Mouse (Mus musculus): ENCODE measurements around the gene Rnase9. TPM values are rescaled to one million over a fixed set of nuclear protein-coding genes. Genes with fewer than 3 reads are reported as not detected.
"Not testable (repeated sequence)": the region's sequence is repeated elsewhere in the genome, so short reads cannot be mapped to it uniquely, and the experiment has no call there.

The Rnase9 gene
- polyA plus RNA-seq, 1 experiment from 2014 or later = not detected

DNA sequence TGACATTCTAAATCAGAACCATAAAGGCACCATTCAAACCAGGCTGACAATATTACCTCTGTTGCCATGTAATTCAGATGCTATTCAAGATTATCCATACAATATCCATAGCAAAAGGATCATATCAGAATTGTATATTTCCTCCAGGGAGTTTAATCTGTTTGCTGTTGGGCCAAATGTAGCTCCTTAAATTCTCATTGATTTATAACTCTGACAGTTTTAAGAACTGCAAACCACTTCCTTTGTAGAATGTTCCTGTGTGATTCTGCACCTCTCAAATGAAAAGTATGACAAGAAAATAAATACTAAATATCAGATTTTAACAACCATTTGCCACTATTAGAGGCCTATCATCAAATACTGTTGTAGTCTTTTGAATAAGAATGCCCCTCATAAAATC is 25.9 kb downstream of the Rnase9 start:
- Histone ChIP-seq H3K36me3 (ENCODE audit: control insufficient read depth, insufficient read depth) (no peaks in the 10 kb centered on the region), H3K4me2 (replicated peaks; ENCODE audit: low read depth) (no peak overlapping the region), H3K9me3 (ENCODE audit: control insufficient read depth) (no peaks in the 10 kb centered on the region), H3K4me1 (replicated peaks; ENCODE audit: control insufficient read depth, insufficient read depth, low read length) (no peaks in the 10 kb centered on the region), H3K27ac (ENCODE audit: low read depth, low read length) (no peak overlapping the region), H3K4me3 (ENCODE audit: low read depth, low read length) (no peak overlapping the region), H3K27me3 (replicated peaks; ENCODE audit: control insufficient read depth, insufficient read depth, low read length) (no peaks in the 10 kb centered on the region), H3K9ac (ENCODE audit: low read depth, low read length) (no peak overlapping the region)
- no peak for ATAC-seq
- TF ChIP-seq CTCF (IDR thresholded peaks at IDR 0.05; ENCODE audit: low read depth) = no peak

DNA sequence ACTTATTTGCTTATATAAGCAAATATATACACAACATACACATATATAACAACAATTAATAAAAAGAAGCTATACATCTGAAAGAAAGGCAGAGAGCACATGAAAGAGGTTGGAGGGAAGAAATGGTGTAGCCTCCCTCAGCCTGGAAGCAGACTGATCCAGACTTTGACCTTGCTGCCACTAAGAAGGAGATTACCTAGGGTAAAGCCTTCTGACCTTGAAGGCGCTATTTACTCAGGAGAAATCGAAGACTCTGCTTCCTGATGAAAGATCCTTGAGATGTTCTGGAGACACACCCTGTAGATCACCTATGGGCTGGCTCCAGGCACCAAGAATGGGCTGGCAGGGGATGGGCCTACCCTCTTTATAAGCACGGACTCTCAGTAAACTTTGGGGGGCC is 26.9 kb downstream of the Rnase9 start:
- not testable (repeated sequence) for H3K4me3 ChIP-seq (ENCODE audit: low read depth, low read length); H3K27ac ChIP-seq (ENCODE audit: low read depth, low read length); H3K9me3 ChIP-seq (ENCODE audit: control insufficient read depth); H3K36me3 ChIP-seq (ENCODE audit: control insufficient read depth, insufficient read depth); H3K4me2 ChIP-seq (replicated peaks; ENCODE audit: low read depth); H3K27me3 ChIP-seq (replicated peaks; ENCODE audit: control insufficient read depth, insufficient read depth, low read length); ATAC-seq; H3K4me1 ChIP-seq (replicated peaks; ENCODE audit: control insufficient read depth, insufficient read depth, low read length); H3K9ac ChIP-seq (ENCODE audit: low read depth, low read length)
- WGBS = 44% methylated on average over 3 of the region's 3 CpGs

DNA sequence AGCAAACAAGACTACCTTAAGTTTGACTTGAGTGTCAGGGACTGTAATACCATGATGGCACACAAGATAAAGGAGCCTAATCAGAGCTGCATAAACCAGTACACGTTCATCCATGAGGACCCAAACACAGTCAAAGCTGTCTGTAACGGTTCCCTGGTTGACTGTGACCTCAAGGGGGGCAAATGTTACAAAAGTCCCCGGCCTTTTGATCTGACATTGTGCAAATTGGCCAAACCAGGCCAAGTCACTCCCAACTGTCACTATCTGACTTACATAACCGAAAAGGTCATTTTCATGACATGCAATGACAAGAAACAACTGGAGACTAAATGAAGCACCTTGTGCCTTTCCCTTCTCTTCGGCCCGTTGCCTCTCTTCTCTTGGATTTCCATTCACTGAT is 32.1 kb downstream of the Rnase9 start:
- Histone ChIP-seq H3K4me3 (ENCODE audit: low read depth, low read length) (no peak overlapping the region), H3K4me2 (replicated peaks; ENCODE audit: low read depth) (no peak overlapping the region), H3K9ac (ENCODE audit: low read depth, low read length) (no peak overlapping the region), H3K4me1 (replicated peaks; ENCODE audit: control insufficient read depth, insufficient read depth, low read length) (no peaks in the 10 kb centered on the region), H3K9me3 (ENCODE audit: control insufficient read depth) (no peaks in the 10 kb centered on the region), H3K27me3 (replicated peaks; ENCODE audit: control insufficient read depth, insufficient read depth, low read length) (no peaks in the 10 kb centered on the region), H3K36me3 (ENCODE audit: control insufficient read depth, insufficient read depth) (no peaks in the 10 kb centered on the region), H3K27ac (ENCODE audit: low read depth, low read length) (no peak overlapping the region)
- no peak for ATAC-seq
- TF ChIP-seq CTCF (IDR thresholded peaks at IDR 0.05; ENCODE audit: low read depth) = no peak
- 89% methylated on average over 6 of the region's 6 CpGs for WGBS

DNA sequence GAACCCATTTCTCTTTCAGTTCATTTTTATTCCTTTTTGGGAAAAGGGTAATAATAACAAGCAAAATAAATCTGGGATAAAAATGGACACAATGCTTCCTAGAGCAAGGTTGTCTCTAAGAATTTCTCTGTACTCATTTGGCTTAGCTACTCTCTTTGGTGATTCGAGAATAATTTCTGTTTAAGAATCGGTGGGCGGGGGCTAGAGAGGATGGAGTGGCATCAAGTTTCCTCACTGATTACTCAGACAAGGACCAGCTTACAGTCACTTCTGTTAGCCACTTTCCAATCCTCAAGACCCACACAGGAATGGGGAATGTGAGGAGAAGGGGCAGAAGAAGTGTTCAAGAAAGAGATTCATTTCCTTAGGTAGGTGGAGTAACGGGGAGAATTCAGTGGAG is 32.9 kb downstream of the Rnase9 start:
- Histone ChIP-seq H3K4me3 (ENCODE audit: low read depth, low read length) (no peak overlapping the region), H3K27ac (ENCODE audit: low read depth, low read length) (peak overlapping the region; percentile 43; the same call in 1 of the 2 replicates), H3K9ac (ENCODE audit: low read depth, low read length) (no peak overlapping the region), H3K36me3 (ENCODE audit: control insufficient read depth, insufficient read depth) (no peaks in the 10 kb centered on the region), H3K4me1 (replicated peaks; ENCODE audit: control insufficient read depth, insufficient read depth, low read length) (no peaks in the 10 kb centered on the region), H3K9me3 (ENCODE audit: control insufficient read depth) (no peaks in the 10 kb centered on the region), H3K4me2 (replicated peaks; ENCODE audit: low read depth) (no peak overlapping the region), H3K27me3 (replicated peaks; ENCODE audit: control insufficient read depth, insufficient read depth, low read length) (no peaks in the 10 kb centered on the region)
- ATAC-seq = no peak
- no peak for TF ChIP-seq CTCF (IDR thresholded peaks at IDR 0.05; ENCODE audit: low read depth)
- 67% methylated on average over 4 of the region's 4 CpGs for WGBS

DNA sequence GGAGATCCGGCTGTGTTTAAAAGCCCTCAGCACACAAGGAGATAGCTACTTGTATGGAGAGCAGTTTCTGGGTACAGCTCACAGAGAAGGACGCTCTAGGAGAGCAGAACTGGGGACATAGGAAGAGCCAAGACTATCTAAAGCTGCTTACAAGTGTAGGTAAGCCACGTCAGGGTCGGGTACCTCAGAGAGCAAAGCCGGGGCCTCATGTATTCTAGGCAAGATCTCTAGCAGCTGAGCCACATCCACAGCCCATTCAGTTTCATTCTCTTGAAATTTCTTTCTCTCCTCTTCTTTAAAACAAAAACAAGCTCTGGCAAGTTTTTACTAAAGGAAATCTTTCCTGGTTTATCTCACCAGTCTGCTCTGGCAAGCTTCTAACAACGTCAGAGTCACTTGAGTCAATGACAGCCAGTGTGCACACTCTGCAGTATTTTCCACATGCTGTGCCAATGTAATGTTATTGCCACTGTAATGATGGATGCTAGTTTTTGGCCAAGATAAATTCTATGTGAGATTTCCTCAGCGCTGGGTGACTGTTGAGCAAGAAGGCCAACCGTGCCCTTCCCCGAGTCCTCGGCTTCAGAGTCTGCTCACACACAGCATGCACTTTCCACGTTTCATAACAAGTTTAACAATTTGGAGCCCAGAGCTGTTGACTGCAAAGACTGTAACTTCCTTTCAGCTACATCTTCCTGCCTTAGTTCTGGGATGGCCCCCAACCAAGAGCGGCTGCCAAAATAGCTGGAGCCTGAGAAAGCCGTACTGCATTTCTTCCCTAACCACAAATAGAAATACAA is 33.6 kb downstream of the Rnase9 start:
- Histone ChIP-seq H3K4me2 (replicated peaks; ENCODE audit: low read depth) (no peak overlapping the region), H3K27me3 (replicated peaks; ENCODE audit: control insufficient read depth, insufficient read depth, low read length) (no peaks in the 10 kb centered on the region), H3K9me3 (ENCODE audit: control insufficient read depth) (no peaks in the 10 kb centered on the region), H3K4me3 (ENCODE audit: low read depth, low read length) (no peak overlapping the region), H3K36me3 (ENCODE audit: control insufficient read depth, insufficient read depth) (no peaks in the 10 kb centered on the region), H3K4me1 (replicated peaks; ENCODE audit: control insufficient read depth, insufficient read depth, low read length) (no peaks in the 10 kb centered on the region), H3K27ac (ENCODE audit: low read depth, low read length) (peak overlapping the region; percentile 78), H3K9ac (ENCODE audit: low read depth, low read length) (no peak overlapping the region)
- TF ChIP-seq CTCF (IDR thresholded peaks at IDR 0.05; ENCODE audit: low read depth) = no peak
- peak; percentile 43; the same call in 1 of the 2 replicates for ATAC-seq
- WGBS = 53% methylated on average over 13 of the region's 13 CpGs

DNA sequence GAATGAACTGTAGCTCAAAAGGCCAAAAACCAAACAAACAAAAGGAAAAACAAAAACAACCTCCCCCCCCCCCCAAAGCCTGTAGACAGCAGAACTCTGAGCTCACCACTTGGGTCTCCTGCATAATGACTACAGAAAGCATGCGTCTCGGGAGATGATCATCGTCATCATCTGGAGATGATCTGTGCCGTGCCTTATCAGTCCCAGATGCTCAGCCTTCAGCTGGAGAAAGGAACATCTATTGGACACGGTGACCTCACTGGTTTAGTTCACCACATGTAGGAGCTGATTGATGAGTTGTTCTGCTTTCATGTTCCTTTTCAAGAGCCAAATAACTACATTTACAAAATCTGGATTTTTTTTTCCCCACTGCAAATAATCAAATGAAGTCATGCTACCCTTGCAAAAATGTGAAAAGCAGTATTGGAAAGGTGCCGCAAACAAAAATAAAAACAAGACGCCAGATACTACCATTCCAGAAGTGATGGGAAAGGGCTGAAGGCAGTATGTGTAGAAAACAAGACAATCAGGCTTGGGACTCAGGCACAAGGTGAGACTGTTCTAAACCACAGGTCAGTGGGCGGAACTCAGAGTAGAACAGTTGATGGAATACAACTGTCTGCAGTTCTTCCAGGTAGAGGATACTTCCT is 34.4 kb downstream of the Rnase9 start, which contains the start of gene Rnase10:
Gene Rnase10 (plus strand): TSS at position 600 of the 650 bp plus-strand sequence.
- Histone ChIP-seq H3K9me3 (ENCODE audit: control insufficient read depth) (no peaks in the 10 kb centered on the region), H3K4me1 (replicated peaks; ENCODE audit: control insufficient read depth, insufficient read depth, low read length) (no peaks in the 10 kb centered on the region), H3K36me3 (ENCODE audit: control insufficient read depth, insufficient read depth) (no peaks in the 10 kb centered on the region), H3K27ac (ENCODE audit: low read depth, low read length) (peak within 1 kb of the TSS; percentile 78), H3K9ac (ENCODE audit: low read depth, low read length) (no peak within 1 kb of the TSS), H3K27me3 (replicated peaks; ENCODE audit: control insufficient read depth, insufficient read depth, low read length) (no peaks in the 10 kb centered on the region), H3K4me2 (replicated peaks; ENCODE audit: low read depth) (no peak within 1 kb of the TSS), H3K4me3 (ENCODE audit: low read depth, low read length) (no peak within 1 kb of the TSS)
- TF ChIP-seq CTCF (IDR thresholded peaks at IDR 0.05; ENCODE audit: low read depth) = no peak
- 84% methylated on average over 8 of the region's 8 CpGs for WGBS
- no peak for ATAC-seq

Data from intestine, postnatal 0 days (tissue).